Mouse (Mus musculus) small intestine, adult 2 months (tissue): ENCODE measurements around the gene Syce1l.

Experiments
- CTCF ChIP-seq: fragments of 200-500 bp; IDR thresholded peaks from 2 replicates; pipeline ENCODE4 v1.5.1; 2012; ENCODE audit warnings: low read depth, mild to moderate bottlenecking, control low read depth, inconsistent platforms, low read length, moderate library complexity, mixed read lengths; ENCODE audit not compliant: insufficient replicate concordance, insufficient read length; ENCODE audit errors: extremely low read depth
- POLR2A ChIP-seq: fragments of 200-500 bp; IDR thresholded peaks from 2 replicates; pipeline ENCODE4 v1.6.1; 2012; ENCODE audit warnings: low read depth, mild to moderate bottlenecking, control low read depth, inconsistent platforms, low read length, moderate library complexity

- TF ChIP-seq CTCF = no peak
- TF ChIP-seq POLR2A = no peak
Observed at GRCm38 (mm10) chr8:113653151-113653550, 10.1 kb downstream of the Syce1l start.
